Mouse (Mus musculus) kidney, postnatal 36 days (tissue): ENCODE data around the gene Foxf1.

ENCODE experiments used
- DNase-seq, 2 experiments: peaks; one replicate each; pipeline ENCODE4 v3.0.0; 2021 to 2022; ENCODE audit warnings: mixed read lengths in 2 of 2

The Foxf1 gene

DNA sequence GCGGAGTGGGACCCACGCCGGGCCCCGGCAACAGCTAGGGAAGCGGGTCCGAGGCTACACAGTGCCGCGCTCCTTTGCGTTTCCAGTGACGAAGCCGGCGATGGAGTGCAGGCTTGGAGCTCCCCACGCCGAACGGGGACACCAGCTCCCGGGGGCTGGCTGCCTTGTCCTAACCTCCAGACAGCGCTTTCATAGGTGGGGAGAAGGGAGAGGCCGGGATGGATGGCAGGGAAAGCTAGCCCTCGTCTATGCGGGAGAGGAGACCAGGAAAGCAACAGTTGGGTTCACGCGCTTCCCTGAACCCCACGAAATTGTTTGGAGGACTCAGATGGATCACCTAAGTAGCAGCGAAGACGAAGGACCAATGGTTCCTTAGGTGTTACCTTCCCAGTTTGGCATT is 30.9 kb downstream of the Foxf1 start:
- no peak for DNase-seq

DNA sequence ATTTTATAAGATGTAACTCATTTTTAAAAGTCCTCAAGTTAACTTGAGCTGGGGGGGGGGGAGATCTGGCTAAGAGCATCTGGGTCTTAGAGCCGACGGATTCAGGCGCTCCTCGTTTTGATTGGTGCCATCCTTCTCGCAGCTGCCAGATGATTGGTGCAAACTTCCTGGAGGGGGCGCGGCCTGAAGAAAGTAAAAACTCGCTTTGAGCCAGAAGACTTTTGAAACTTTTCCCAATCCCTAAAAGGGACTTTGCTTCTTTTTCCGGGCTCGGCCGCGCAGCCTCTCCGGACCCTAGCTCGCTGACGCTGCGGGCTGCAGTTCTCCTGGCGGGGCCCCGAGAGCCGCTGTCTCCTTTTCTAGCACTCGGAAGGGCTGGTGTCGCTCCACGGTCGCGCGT is 31.8 kb downstream of the Foxf1 start, which contains the start of gene Foxc2:
Gene Foxc2 (plus strand): TSS at position 224 of the 400 bp plus-strand sequence.
- peak; percentile 91 to 93 for DNase-seq

DNA sequence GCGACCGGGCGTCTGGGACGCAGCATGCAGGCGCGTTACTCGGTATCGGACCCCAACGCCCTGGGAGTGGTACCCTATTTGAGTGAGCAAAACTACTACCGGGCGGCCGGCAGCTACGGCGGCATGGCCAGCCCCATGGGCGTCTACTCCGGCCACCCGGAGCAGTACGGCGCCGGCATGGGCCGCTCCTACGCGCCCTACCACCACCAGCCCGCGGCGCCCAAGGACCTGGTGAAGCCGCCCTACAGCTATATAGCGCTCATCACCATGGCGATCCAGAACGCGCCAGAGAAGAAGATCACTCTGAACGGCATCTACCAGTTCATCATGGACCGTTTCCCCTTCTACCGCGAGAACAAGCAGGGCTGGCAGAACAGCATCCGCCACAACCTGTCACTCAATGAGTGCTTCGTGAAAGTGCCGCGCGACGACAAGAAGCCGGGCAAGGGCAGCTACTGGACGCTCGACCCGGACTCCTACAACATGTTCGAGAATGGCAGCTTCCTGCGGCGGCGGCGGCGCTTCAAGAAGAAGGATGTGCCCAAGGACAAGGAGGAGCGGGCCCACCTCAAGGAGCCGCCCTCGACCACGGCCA is 32.5 kb downstream of the Foxf1 start:
- DNase-seq = peak in 1 of 2 experiments; percentile 44

DNA sequence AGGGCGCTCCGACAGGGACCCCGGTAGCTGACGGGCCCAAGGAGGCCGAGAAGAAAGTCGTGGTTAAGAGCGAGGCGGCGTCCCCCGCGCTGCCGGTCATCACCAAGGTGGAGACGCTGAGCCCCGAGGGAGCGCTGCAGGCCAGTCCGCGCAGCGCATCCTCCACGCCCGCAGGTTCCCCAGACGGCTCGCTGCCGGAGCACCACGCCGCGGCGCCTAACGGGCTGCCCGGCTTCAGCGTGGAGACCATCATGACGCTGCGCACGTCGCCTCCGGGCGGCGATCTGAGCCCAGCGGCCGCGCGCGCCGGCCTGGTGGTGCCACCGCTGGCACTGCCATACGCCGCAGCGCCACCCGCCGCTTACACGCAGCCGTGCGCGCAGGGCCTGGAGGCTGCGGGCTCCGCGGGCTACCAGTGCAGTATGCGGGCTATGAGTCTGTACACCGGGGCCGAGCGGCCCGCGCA is 33.0 kb downstream of the Foxf1 start:
- DNase-seq = peak in 1 of 2 experiments; percentile 37

DNA sequence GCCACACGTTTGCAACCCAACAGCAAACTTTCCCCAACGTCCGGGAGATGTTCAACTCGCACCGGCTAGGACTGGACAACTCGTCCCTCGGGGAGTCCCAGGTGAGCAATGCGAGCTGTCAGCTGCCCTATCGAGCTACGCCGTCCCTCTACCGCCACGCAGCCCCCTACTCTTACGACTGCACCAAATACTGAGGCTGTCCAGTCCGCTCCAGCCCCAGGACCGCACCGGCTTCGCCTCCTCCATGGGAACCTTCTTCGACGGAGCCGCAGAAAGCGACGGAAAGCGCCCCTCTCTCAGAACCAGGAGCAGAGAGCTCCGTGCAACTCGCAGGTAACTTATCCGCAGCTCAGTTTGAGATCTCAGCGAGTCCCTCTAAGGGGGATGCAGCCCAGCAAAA is 33.7 kb downstream of the Foxf1 start:
- peak in 1 of 2 experiments; percentile 8 for DNase-seq

DNA sequence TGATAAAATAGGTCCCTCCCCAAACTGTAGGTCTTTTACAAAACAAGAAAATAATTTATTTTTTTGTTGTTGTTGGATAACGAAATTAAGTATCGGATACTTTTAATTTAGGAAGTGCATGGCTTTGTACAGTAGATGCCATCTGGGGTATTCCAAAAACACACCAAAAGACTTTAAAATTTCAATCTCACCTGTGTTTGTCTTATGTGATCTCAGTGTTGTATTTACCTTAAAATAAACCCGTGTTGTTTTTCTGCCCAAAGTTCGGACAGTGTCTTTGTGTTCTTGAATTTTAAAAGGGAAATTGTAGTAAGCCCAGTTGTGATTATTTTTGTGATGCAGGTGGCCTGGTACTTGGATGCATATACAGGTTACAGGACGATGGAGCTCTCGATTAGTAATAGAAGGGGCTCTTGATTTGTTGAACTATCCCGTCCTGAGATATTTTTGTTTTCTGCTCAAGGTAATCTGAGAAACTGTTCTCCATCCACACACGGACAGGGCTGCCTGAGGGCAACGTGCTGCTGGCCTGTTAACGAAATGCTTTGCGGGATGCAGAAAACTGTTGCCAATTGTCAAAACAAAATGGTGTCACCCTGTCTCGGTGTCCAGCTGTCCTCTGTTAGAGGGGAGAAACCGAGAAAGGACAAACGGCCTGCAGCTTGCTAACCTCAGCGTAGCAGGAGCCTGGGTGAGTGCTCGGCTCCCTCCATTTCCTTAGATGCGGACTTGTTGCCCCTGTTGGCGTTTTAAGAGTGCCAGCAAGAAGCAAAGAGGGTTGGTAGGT is 34.6 kb downstream of the Foxf1 start:
- DNase-seq = peak in 1 of 2 experiments; percentile 17

DNA sequence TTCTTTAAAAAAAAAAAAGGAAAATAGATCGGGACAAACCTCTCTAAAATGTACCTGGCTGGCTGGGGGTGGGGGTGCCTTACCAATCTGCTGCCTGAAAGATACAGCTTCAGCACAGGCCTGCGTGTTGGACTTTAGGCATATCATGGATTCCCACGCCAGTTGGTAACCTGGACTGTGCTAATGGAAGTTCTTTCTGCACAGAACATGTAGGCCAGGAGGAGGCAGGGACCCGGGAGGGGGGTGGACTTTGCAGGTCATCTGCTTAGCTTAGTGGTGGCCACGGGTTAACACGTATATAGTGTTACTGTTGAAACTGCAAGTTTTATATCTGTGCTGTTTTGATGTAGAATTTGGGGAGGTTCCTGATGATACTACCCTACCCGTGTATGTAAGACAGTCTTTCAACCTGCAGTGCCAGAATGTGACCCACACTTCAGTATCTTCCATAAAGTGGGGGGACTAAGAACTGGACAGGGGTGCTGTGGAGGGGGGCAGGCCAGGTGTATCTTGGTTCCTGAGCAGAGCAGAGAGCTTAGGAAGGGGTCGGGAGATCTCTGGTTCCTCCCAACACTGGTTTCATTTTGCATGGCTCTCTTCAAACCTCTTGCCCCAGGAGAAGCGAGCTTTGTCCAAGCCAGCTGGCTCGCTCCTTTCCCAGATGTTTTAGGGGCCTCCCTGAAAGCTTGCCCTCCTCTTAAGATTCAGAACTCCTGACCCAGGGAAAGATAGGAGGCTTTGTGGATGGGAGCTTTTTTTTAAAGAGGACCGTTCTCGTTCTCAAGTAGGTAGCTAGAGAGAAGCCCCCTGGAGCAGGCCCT is 35.7 kb downstream of the Foxf1 start:
- no peak for DNase-seq

DNA sequence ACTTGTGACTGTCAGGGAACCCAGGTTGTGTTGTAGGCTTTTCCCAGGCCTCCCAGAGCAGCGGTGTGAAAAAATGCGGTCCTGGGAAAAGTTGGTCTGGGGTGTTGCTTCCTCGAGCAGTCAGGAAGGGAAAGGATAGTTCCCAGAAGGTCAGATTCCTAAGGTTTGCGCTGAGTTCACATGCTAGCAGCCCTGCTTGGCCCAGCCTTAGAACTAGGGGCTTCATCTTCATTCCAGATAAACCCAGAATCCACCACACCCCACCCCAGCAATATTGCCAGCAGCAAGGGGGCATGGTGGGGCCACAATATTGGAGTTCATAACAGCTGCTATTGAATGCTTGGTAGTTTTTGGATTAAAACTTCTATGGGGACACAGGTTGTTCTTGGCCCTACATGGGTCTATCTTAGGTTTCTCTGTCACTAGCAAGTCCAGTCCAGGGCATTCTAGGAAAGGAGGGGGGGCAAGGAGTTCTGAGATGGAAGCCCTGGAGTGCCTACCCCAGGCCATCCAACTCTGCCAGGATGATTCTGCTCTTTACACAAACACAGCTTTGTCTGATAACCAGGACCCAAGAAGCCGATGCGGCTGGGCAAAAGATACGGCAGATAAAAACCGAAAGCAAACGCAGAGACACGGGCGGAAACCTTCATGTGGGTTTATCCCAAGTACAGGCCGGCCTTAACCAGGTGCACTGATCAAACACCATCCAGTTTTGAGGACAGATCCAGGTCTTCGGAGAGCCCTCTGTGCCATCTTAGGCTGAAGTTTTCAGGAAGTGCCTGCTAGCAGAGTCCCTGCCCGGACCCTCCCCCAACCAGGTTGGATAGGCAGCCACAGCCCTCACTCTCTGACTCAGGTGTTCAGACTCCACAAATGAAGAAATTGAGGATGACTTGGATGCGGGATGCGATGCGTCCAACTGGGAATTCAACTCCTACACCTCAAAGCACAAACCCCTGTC is 36.6 kb downstream of the Foxf1 start:
- DNase-seq = no peak

DNA sequence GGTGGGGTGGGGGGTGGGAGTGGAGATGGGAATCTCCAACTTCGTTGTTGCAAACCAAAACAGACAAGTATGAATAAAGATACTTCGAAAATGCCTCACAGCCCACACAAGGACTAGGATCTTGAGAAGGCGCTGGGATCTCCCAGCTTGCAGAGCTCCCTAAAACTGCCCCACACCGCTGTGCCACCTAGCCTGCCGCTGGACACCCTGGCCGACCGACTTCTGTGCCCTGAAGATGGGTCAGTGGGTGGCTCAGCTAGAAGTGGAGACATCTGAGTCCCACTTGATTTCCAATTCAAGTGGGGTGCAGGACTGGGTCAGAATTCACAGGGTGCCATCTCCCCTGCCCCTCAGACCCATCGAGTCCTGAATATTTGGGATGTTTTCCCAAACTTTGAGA is 37.5 kb downstream of the Foxf1 start:
- no peak for DNase-seq

DNA sequence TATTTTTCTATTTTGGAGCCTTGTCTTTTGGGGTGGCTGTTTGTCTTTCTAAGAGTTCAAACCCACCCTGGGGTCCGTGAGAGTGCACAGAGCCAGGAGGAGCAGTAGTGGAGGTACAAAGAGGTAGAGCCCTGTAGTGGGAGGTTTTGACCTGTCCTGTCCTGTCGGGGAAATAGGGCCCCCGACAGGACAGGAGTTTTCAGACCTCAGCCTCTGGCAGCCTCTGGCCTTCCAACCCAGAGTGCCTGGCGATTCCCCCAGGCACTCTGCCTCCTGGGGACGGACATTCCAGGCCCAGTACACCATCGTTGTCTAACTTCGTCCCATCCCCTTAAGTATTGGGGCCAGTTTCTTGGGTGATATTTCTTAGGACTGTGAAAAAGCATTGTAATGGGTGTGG is 38.2 kb downstream of the Foxf1 start:
- DNase-seq = no peak

DNA sequence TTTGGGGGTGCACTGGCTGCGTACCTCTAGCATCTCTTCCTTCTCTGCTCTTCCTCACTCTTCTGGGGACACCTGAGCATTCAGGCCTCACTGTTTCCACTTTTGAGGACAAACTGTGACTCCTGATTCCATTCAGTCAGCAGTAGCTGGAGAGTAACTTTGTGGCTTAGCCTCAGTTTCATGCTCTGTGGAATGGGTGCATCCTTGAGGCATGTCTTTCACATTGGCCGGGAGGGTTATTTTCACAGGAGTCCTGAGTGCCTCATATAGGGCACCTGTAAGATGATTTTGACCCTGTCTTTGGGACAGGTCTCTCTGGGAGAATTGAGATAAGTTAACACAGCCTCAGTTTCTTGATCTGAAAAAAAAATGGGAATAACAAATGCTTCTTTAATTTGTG is 38.9 kb downstream of the Foxf1 start:
- no peak for DNase-seq

DNA sequence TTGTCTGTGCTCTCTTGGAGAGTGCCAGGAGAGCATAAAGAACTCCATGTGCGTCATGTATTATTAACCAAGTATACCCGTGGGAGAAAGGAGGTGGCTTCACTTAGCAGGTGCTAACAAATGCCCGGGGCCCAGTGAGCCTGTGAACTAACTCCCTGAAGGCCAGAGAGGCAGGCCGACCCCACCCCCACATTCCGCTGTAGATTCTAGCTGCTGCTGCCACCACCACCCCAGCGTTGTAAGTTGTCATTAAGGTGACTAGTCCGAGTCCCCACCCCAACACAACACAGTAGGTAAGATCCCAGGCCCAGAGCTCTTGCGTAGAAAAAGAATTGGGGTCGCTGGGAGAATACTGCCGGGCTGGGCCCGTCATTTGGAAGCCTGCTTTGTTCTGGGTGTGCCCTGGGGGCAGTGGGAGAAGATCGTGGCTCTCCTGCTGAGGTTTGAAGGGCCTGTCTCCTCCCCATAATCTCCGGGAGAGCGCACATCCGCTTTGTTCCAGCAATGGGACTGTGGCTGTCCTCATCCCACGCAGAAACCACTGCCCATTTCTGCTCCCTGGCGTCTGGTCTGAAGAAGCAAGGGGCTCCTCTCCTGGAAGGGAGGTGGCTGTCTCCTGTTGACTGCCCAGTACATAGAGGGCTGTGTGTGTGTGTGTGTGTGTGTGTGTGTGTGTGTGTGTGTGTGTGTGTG is 40.5 kb downstream of the Foxf1 start:
- peak in 1 of 2 experiments; percentile 23 for DNase-seq

DNA sequence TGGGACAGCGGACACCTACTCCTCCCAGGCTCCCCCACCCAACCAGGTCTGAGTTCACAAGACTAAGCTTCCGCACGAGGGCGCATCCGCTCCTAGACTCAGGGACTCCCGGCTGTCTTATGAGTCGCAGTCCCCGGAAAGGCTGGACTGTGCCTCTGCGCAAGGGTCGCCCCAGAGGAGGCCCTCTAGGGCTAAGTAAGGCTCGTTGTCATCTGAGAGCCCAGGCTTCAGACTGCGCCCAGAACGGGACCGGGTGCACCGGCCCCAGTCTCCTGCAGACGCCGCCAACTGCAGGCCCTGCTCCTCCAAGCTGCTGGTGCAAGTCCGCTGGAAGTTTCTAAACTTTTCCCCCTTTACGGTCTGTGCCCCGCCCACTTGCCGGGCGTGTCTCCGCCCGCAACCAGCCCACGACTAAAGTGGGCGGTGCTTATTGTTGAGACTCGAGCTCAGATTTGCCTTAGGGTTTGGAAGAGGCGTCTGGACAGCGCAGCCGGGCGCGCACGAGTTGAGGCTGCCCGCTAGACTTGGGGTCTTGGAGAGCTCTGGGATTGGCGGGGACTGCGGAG is 41.2 kb downstream of the Foxf1 start:
- peak; percentile 70 to 80 for DNase-seq

DNA sequence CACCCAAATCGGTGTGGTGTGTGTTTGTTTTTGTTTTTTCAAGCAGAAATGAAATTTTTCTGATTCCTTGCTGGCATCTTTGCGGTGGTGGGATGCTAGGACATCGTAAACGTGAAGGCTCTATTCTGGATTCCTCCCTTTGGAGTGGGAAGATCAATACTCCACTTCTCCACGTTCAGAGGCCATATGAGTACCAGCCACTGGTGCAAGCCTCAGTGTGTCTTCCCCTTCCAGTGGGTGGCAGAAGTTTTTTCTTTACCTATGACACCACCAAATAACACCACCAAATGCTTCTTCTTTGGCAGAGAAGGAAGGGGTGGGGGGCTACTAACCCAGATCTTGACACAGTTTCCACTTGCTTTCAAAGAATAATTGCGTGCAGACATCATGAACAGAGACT is 42.0 kb downstream of the Foxf1 start:
- no peak for DNase-seq

DNA sequence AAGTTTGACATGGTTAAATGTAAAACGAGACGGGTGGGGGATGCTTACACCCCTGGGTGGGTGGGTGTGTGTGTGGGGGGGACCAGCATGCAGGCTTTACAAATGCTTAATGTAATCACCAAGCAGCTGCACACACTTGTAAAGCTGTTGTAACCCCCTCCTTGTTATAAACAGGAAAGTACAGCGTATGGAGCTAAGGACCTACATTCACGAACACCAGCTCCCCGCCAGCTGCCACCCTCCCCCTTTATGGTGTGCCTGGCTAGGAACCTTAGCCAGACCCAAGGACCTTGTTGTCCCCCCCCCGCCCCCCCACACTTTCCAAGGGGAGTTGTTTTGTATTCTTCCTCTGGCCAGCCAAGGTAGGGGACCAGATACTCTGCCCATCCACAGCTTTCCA is 42.5 kb downstream of the Foxf1 start:
- no peak for DNase-seq

DNA sequence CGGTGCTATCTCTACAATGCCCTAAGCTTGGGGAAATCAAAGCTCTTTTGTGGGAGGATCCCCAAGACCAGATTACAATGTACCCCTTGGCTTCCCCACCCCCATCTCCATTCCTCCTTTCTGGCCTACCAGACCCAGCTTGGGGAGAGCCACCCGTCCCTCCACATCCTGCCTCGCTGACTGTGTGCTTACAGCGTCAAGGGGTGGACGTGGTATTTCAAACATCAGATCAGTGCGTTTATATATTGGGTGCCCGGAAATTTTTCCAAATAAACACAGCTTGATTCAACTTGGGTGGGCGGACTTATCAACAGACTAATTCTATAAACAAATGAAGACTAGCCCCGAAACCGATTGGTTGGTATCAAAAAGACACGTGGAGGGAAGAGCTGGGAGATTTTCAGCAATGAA is 43.1 kb downstream of the Foxf1 start:
- DNase-seq = no peak

DNA sequence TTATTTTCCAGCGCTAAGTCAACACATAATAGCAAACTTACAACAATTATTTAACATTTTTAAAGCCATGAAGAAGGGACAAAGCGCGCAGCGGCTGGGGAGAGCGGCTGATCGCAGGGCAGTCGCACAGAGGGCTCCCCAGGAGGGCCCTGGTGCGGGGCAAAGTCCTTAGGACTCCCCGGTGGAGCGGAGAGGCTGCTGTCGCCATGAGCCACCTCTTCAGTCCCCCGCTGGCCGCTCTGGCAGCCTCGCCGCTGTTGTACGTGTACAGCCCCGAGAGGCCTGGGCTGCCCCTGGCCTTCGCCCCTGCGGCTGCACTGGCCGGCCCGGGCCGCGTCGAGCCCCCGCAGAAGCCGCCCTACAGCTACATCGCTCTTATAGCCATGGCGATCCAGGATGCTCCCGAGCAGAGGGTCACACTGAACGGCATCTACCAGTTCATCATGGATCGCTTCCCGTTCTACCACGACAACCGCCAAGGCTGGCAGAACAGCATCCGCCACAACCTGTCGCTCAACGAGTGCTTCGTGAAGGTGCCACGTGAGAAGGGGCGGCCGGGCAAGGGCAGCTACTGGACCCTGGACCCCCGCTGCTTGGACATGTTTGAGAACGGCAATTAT is 43.7 kb downstream of the Foxf1 start, which contains the start of gene Foxl1:
Gene Foxl1 (plus strand): TSS at position 185 of the 620 bp plus-strand sequence.
- DNase-seq = peak in 1 of 2 experiments; percentile 26

DNA sequence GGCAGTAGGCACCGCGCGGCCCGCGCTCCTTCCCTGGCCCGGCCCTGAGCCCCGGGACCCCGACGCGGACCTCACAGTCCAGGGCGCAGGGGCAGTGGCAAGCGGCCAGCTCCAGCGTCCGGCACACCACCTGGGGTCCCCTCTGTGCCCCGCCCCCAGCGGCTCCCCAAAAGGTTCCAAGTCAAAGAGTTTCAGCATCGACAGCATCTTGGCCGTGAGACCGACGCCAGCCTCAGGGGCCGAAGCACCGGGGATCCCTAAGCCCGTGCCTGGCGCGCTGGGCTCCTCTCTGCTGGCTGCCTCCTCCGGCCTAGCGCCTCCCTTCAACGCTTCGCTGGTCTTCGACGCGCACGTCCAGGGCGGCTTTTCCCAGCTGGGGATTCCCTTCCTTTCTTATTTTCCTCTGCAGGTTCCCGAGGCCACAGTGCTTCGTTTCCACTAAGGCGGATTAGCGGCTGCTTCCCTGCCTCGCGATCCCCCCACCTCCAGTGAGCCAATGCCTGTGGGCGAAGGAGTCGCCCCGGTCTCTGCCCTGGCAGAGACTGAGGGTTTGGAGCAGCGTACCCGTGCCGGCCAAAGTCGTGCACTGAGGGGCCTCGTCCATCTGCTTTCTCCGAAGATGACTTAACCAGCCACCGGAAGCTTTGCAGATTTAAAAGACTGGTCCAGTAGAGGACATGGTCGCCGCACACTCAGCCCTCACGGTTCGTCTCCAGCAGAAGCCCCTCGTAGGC is 44.5 kb downstream of the Foxf1 start:
- DNase-seq = peak in 1 of 2 experiments; percentile 14

DNA sequence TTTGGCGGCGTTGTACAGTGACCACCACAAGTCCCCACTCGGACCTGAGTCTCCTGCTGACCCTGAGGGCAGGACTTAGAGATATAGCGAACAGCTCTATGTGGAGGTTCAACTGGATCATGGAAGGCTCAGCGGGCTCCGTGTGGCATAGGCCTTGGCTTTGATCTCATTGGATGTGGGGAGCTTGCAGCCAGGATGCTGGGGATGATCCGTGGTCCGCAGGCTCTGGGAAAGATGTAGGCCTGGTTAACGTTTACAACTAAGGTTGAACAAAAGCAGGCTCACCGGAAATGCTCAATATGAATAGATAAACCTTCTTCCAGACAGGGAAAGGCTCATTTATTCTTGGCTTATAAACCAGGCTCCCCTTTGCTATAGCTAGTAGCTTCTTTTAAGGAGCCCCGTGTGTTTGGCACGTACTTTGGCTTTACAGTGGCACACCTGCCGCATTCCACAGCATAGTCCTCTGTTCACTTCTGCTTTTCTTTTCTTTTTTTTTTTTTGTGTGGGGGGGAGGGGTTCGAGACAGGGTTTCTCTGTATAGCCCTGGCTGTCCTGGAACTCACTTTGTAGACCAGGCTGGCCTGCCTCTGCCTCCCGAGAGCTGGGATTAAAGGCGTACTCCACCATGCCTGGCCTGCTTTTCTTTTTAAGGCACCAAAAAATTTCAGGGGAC is 45.2 kb downstream of the Foxf1 start:
- no peak for DNase-seq
